Mouse (Mus musculus) frontal cortex, postnatal 25 days (tissue): ENCODE data around the gene D230025D16Rik.

ENCODE experiments used
- DNase-seq, 2 experiments: peaks; one replicate each; pipeline ENCODE4 v3.0.0; 2022; ENCODE audit warnings: low spot score in 2 of 2

The D230025D16Rik gene

GRCm38 (mm10) chr8:105237442-105238142, 12.6 kb downstream of the D230025D16Rik start:
- DNase-seq: no peak

GRCm38 (mm10) chr8:105241016-105241415, 16.1 kb downstream of the D230025D16Rik start:
- no peak for DNase-seq

- no peak for DNase-seq
Measured at GRCm38 (mm10) chr8:105251954-105252353, 27.0 kb downstream of the D230025D16Rik start.

DNA sequence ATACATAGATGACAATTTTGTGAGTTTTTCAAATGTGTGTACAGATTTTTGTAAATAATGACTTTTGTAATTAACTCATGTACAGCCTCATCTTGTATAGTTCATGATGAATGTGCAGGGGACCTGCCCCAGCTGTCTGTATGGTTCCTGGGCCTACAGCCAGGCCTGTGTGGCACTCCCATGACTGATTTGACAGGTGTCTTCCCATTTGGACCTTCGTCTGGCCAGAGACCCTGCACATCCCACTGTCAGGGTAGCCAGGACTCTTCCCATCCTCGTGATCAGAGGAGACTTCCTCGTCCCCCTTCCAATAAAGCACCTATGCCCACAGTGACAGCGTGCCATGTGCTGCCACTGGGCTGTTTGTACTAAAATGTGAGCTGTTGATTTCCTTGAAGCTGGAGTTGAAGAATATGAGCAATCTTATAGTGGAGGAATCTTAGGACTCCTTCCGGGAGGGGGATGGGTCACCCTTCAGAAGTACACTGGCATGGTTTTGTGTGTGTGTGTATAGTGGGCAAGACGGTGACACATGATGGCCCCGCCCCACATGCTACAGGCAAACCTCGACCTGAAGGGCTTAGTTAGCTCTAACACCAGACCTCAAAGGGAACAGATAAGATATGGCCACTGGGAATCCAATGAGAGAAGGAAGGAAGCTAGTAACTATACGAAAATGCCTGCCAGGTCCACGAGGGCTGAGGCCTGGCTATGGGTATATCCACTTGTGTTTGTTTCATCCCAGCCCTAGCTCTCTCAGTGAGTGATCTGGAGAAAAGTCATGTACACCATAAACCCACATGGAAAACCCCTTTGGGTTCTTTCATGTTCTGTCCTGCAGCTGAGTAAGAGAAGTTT, 28.0 kb downstream of the D230025D16Rik start:
- no peak for DNase-seq

GRCm38 (mm10) chr8:105253766-105254151, 28.8 kb downstream of the D230025D16Rik start:
- DNase-seq: no peak

DNA sequence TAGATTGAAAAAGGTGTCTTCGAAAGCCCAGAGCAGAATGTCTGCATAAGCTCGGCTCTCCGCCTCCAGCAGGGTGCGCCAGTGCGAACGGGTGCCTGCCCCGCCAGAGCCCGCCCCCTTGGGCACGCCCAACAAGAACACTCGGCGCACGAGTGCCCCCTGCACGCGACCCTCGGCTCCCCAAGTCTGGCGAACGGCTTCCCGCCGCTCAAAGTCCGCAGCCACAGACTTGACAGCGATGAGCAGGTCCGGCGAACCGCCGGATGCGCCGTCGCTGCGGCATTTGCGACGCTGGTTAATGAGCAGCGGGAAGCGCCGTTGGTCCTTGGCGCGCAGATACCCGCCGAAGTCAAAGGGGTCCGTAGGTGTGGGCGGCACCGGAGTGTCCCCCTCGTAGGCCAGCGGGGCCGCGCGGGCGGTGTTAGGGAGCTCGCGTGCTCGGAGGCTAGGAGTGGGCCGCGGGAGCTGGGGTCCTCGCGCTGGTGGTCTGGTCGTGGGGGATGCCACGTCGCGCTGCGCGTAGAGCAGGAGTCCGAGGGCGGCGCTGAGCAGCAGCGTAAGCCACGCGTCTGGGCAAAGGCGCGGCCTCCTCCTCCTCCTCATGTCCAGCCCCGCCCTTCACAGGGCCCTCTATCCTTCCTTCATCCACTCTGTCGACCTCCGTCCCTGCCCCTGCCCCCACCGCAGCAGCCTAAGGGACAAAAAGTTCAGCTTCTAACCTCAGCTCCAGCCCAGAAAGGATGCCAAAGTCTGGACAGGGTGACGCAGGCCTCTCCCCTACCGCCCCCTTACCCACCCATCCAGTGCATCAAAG, 29.4 kb downstream of the D230025D16Rik start:
- DNase-seq: peak; percentile 80 to 82

DNA sequence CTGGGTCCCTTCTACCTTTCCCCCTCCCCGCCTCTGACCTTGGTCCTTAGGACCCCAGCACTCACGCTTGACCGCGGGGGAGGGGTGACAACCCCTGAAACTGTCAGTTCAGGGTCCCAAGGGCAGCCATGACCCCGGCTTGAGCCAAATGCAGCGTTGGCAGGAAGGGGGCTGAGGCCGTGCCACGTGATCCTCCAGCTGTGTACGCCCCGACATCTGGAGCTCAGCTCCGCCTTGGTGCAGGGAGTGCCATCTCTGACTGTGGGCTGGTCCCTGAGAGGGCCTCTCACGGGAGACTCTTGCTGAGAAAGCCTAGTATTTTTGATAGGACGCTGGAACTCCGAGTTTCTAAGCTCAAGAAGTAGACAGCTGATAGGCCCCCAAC, 30.0 kb downstream of the D230025D16Rik start, which contains the start of gene B3gnt9:
Gene B3gnt9 (minus strand): TSS at position 188 of the 385 bp plus-strand sequence.
- no peak for DNase-seq

DNA sequence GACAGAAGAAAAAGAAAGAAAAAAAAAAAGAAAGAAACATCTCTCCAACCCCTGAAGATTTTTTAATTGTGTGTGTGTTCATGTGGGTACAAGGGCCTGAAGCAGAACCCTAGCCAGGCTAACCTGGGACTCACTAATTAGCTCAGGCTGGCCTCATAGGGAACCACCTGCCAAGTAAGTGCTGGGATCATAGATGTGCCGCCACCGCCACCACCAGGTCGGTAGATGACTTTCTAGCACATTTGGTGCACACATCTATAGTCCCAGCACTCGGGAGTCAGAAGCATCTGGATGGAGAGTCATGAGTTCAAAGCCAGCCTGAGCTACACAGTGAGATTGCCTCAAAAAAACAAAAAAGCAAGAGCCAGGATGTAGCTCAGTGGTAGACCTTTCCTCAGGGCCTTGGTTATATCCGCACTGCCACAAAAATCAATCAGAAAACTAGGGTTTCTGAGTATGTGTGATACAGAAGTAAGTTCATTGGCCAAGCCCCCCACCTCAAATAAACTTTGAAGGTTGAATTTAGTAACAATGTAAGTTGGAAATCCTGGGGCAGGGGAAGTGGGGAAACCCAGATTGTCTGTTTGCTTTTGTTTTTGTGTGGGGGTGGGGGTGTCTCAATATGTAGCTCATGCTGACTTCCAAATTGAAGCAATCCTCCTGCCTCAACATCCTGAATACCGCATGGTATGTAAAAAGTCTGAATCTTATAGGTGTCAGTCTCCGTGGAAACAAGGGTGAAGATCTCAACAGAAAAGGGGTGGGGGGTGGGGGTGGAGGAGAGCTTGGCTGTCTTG, 32.6 kb downstream of the D230025D16Rik start:
- no peak for DNase-seq

DNA sequence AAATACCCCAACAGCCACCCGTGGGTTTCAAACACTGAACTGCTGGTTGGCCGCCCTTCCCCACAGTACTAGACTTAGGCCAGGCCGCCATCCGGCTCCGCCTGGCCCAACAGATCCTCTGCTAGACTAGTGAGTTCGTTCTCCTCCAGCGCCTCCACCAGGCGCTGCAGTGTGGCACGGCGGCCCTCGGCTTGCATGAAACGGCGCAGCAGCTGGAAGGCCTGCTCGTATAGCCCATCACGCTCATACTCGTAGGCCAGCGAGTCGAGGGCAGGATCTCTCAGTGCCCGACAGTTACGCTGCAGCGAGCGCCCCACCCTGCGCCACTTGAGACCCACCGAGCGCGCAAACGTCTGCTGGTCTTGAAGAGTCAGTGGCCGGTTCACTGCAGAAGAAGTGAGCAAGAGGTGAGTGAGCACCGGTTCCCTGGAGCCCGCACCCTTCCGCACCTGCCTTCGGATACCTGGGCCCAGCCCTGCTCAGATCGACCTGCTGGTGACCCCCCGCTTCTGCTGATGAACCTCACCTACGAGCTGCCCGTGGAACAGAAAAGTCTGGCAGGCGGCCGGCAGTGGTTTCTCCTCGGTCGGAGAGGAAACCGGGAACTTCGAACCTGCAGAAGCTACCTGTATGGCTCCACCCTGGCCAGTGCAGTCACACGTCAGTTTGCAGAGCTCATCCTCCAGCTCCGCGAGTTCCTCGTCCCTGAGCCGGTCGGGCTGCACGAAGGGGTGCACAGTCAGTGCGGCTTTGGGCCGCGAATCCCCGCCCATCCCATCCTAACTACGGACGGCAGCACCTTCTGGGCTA, 34.2 kb downstream of the D230025D16Rik start:
- no peak for DNase-seq

DNA sequence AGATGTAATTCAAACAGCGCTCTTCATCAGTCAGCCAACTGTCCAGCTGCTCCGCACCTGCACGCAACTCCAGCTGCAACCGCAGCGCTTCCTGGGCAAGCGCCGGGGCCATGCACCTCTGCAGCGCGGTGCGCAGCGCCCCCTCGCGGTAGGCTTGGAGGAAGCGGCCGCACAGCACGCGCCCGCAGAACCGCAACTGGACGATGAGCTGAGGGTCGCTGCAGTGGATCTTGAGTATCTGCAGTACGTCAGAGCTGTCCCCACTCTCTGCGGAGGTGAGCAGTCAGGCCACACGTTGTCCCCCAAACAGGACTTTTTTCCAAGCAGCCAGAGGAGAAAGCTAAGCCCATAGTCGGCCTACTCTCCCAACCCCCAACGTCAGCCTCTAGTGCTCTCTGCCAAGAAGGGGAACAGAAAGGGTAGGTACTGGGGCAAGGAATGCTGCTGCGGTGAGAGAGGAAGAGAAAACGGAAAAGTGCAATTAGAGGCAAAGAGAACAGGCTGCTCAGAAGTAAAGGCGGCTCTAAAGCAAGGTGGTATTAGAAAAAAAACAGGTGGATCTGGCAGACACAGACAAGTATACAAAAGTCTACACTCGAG, 34.9 kb downstream of the D230025D16Rik start:
- DNase-seq: peak; percentile 56 to 63

DNA sequence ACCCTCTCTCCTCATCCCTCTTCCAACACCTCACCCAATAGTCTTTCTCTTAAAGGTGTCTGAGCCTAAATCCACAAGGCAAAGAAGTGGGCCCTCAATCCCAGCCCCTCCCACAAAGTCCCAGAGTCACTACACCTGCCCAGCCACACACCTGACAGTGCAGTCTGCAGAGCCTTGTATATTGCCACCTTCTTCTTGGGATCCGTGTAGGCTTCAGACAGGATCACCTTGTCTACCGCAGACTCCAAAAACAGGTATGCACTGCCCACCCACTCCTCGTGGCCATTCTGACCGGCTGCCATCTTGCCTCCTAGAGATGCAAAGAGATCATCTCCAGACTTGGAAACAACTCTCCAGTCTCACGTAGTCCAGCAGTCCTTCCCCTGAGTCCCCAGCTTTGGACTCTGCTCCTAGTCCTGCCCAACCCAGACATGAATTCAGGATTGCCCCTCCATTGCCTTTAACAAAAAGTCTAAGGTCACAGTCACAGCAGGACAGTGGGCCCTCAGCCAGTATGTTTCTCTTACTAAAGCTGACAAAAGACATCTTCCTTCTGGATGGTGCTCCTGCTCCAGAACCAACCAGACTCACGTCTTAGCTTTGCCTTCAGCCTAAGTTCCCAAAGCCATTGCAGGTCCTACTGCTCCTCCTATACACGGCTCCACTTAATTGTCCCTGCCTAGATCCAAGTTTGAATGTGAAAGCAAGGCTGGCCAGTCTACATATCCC, 35.6 kb downstream of the D230025D16Rik start:
- DNase-seq: no peak

DNA sequence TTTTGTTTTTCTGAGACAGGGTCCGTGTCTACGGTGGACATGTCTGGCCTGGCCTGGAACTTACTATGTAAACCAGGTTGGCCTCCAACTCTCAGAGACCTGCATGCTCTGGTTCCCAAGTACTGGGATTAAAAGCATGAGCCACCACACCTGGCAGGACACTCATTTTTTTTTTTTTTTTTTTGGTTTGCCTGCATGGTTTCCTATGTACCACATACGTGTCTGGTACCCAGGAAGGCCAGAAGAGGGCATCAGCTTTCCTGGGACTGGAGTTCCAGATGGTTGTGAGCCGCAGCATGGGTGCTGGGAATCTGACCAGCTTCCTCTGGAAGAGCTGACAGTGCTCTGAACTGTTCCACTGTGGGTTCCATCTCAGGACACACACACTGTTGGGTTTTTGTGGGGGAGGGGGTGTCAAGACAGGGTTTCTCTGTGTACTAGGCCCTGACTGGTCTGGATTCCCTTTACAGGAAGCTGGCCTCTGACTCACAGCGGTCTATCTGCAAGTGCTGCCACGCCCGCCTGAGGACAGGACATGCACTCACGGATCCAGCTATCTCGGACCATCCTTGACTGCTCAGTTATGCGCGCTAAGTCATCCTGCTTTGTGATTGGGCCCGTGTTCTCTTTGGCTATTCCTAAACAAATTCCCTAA, 36.5 kb downstream of the D230025D16Rik start:
- DNase-seq: no peak

DNA sequence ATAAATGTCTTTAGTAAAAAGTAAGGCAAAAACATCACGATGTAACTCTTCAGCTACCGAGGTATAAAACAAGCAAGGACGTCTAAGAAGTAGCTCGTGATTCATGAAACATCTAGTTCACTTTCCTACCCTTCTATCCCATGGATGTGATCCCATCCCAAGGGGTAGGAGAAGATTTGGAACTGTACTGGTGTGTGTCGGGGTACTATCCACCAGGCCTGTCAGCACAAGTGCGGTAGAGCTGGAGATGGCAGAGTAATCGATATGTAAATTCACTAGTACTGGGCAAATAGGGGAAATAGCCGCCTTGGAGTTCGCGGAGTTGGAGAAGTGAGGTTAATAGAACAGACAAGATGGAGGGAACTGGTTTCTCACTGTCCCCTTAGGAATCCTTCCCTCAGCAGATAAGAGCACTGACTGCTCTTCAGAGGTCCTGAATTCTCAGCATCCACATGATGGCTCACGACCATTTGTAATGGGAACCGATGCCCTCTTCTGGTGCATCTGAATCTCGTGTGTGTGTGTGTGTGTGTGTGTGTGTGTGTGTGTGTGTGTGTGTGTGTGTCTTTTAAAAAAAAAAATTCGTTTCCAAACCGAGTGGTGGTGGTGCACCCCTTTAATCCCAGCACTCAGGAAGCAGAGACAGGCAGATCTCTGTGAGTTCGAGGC, 38.4 kb downstream of the D230025D16Rik start:
- no peak for DNase-seq

- no peak for DNase-seq
Measured at GRCm38 (mm10) chr8:105264024-105264982, 39.4 kb downstream of the D230025D16Rik start, which contains the start of the genes Tradd and Fbxl8. Gene Tradd (minus strand): TSS chr8:105264609. Gene Fbxl8 (plus strand): TSS chr8:105264648.

DNA sequence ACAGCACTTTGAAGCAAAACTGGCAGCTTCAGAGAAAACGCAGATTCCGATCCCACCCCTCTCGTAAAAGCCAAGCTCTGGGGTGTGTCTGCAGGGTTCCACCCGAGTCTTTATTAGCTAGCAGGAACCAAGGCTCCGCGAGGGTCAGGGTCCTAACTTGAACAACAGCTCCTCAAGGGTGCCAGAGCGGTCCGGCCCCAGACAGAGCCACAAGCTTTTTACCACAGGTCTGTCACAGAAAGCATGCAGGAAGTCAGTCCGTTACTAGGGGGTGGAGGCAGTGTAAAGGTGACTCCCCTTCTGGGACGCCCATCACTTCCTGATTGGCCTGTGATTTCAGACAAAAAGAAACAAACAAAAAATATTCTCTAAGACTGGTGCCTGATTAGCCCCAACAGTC, 40.2 kb downstream of the D230025D16Rik start:
- DNase-seq: no peak

DNA sequence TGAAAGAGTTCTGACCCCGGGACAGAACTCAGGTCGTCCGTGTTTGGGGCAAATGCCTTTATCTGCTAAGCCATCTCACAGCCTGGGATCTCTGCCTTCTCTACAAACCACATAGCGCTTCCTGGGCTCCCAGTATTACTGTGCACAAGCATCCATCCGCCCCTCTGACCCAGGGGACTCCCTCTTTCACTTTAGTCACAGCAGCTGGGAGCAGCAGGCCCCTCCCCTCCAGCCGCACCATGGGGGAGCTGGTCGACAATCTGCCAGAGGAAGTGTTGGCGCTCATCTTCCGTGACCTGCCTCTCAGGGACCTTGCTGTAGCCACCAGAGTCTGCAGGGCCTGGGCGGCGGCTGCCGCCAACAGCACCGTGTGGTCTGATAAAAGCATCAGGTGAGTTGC, 41.8 kb downstream of the D230025D16Rik start:
- DNase-seq: no peak
